ENCODE assay signal across 27 mouse cellular contexts in the genomic region with DNA sequence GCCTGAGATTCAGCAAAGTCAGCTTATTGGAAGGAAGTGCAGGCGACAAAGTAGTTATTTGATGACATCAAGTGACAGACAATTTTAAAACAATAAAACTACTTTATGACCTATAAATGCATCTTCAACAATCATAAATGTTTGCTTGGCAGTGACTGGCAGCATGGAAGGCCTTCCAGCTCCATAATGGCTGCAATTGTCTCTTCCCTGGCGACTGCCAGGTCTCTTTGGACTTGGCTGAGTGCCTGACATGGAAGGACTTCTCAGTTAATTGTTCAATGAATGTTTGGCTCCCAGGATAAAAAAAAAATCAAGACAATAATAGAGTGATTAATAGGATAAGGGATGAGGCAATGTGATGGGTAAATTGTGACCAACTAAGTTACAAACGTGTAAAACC.
A peak's percentile ranks its signal among the peaks of the same experiment; 100 is the strongest.
DNase-seq lines count a peak whose midpoint lies in the region; ATAC-seq lines count a peak whose summit lies in the region.
"Had no signal": no experiment of that assay in that cellular context is flagged by ENCODE, and none has a peak within 500 bp of the region (broad histone marks: within the 10 kb centered on the region; RNA-seq: fewer than 3 reads in every experiment).

No protein-coding gene starts in this region.

- DNase-seq in forebrain, embryonic 14.5 days (ENCODE audit: low spot score), result peak; percentile 49
- peak; percentile 5 to 15 for DNase-seq in left cerebral cortex, postnatal 10 days (ENCODE audit: extremely low spot score in 1 of 2, low spot score in 2 of 2)
- DNase-seq in left cerebral cortex, postnatal 25 days (ENCODE audit: low spot score in 2 of 2), result no peak
- peak; percentile 26 to 31 for DNase-seq in right cerebral cortex, postnatal 10 days (ENCODE audit: low spot score in 2 of 2)
- DNase-seq in right cerebral cortex, adult 18-20 months, result no peak
- DNase-seq in heart, adult 8-10 months (ENCODE audit: low spot score), result no peak
- DNase-seq: cerebellum, postnatal 36 days; embryo, embryonic 11 days; gastrocnemius, postnatal 25 days; heart, adult 11 months; heart, postnatal 4 days; kidney, adult 2 months; kidney, postnatal 36 days; layer of hippocampus, postnatal 36 days; lung, postnatal 4 days; thymus, adult 2 months; thymus, postnatal 36 days had no signal

- peaks cover 8% of the 10 kb centered on the region; the same call in 1 of the 2 replicates for H3K4me1 ChIP-seq in forebrain, embryonic 14.5 days (ENCODE audit: control insufficient read depth, insufficient read depth, low read length)
- no peaks in the 10 kb centered on the region for H3K4me1 ChIP-seq in forebrain, embryonic 12.5 days
- H3K4me1 ChIP-seq: embryonic facial prominence, embryonic 12.5 days; intestine, embryonic 15.5 days; limb, embryonic 13.5 days; megakaryocyte, embryonic 14.5 days; midbrain, embryonic 12.5 days had no signal

- no peak overlapping the region for H3K4me2 ChIP-seq in forebrain, embryonic 14.5 days (ENCODE audit: low read length)
- no peak overlapping the region for H3K4me2 ChIP-seq in forebrain, embryonic 12.5 days
- H3K4me2 ChIP-seq: embryonic facial prominence, embryonic 12.5 days; heart, embryonic 11.5 days; intestine, embryonic 15.5 days; limb, embryonic 13.5 days; liver, embryonic 11.5 days; midbrain, embryonic 12.5 days had no signal

- no peaks in the 10 kb centered on the region for H3K27me3 ChIP-seq in forebrain, embryonic 14.5 days (replicated peaks; ENCODE audit: control insufficient read depth, insufficient read depth, low read length)
- H3K27me3 ChIP-seq in forebrain, embryonic 12.5 days, result no peaks in the 10 kb centered on the region
- H3K27me3 ChIP-seq: embryonic facial prominence, embryonic 12.5 days; intestine, embryonic 15.5 days; limb, embryonic 13.5 days; megakaryocyte, embryonic 14.5 days; midbrain, embryonic 12.5 days had no signal

- no peaks in the 10 kb centered on the region for H3K9me3 ChIP-seq in forebrain, embryonic 14.5 days (replicated peaks; ENCODE audit: control insufficient read depth, low read length)
- no peaks in the 10 kb centered on the region for H3K9me3 ChIP-seq in forebrain, embryonic 12.5 days
- H3K9me3 ChIP-seq: embryonic facial prominence, embryonic 12.5 days; intestine, embryonic 15.5 days; limb, embryonic 13.5 days; megakaryocyte, embryonic 14.5 days; midbrain, embryonic 12.5 days had no signal

- no peak overlapping the region for H3K9ac ChIP-seq in forebrain, embryonic 14.5 days (ENCODE audit: low read length)
- no peak overlapping the region for H3K9ac ChIP-seq in forebrain, embryonic 12.5 days
- H3K9ac ChIP-seq: embryonic facial prominence, embryonic 12.5 days; intestine, embryonic 15.5 days; limb, embryonic 13.5 days; midbrain, embryonic 12.5 days had no signal

- intact Hi-C loops in left cerebral cortex, postnatal 10 days (cut with DNase I), result no loop called here
- intact Hi-C loops in left cerebral cortex, postnatal 25 days (cut with DNase I), result no loop called here

- peak; percentile 52; the same call in 1 of the 2 replicates for ATAC-seq in forebrain, embryonic 14.5 days
- no peak for ATAC-seq in forebrain, embryonic 12.5 days (ENCODE audit: low FRiP score)
- ATAC-seq: CD4-positive, CD25-positive, alpha-beta regulatory T cell, adult 4 months; hindbrain, embryonic 16.5 days; intestine, embryonic 15.5 days had no signal

- no peak overlapping the region for H3K27ac ChIP-seq in forebrain, embryonic 14.5 days (ENCODE audit: low read depth, low read length)
- H3K27ac ChIP-seq in forebrain, embryonic 12.5 days, result no peak overlapping the region
- H3K27ac ChIP-seq: embryonic facial prominence, embryonic 12.5 days; intestine, embryonic 15.5 days; limb, embryonic 13.5 days; midbrain, embryonic 12.5 days had no signal

- WGBS in forebrain, embryonic 14.5 days, result 38% methylated on average over 3 of the region's 3 CpGs
- 53% methylated on average over 3 of the region's 3 CpGs for WGBS in forebrain, embryonic 12.5 days

- no peaks in the 10 kb centered on the region for H3K36me3 ChIP-seq in forebrain, embryonic 14.5 days (ENCODE audit: control insufficient read depth, insufficient read depth, low read length)
- H3K36me3 ChIP-seq in forebrain, embryonic 12.5 days (replicated peaks), result no peaks in the 10 kb centered on the region
- H3K36me3 ChIP-seq: embryonic facial prominence, embryonic 12.5 days; intestine, embryonic 15.5 days; limb, embryonic 13.5 days; midbrain, embryonic 12.5 days had no signal

- no peak overlapping the region for H3K4me3 ChIP-seq in forebrain, embryonic 14.5 days (ENCODE audit: low read depth, low read length)
- no peak overlapping the region for H3K4me3 ChIP-seq in forebrain, embryonic 12.5 days (replicated peaks)
- H3K4me3 ChIP-seq: embryonic facial prominence, embryonic 12.5 days; intestine, embryonic 15.5 days; limb, embryonic 13.5 days; megakaryocyte, embryonic 14.5 days; midbrain, embryonic 12.5 days had no signal

Comparison
In these comparisons a context has a peak if more than half of its experiments do, and no peak if none do; other contexts are left out.
1. DNase-seq: peak in forebrain, embryonic 14.5 days (single experiment), left cerebral cortex, postnatal 10 days (2 of 2) and right cerebral cortex, postnatal 10 days (2 of 2); none in left cerebral cortex, postnatal 25 days (0 of 2), right cerebral cortex, adult 18-20 months (single experiment) and heart, adult 8-10 months (single experiment).